8 mouse cellular contexts compared by ENCODE assay signal in the genomic region with DNA sequence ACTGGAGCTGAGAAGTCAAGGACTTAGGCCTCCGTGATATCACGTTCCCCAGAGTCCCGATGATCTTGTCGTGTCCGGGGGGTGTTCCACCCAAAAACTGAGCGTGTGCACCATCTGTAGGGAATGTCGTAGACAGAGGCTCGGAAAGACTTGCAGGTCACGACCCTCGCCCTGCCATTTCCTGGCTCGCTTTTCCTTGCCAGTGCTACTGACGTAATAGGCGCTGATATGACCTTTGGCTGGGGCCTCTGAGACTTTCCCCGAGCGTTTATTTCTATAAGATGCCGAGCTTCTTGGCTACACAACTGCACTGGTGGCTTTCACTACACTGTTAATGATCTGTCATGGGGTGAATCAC. TPM values are rescaled to one million over a fixed set of nuclear protein-coding genes. Genes with fewer than 3 reads are reported as not detected.
DNase-seq lines count a peak whose midpoint lies in the region; ATAC-seq and TF ChIP-seq lines count a peak whose summit lies in the region.

No protein-coding gene starts in this region.

- peak overlapping the region; percentile 73 for H3K27ac ChIP-seq in lung, embryonic 14.5 days (ENCODE audit: low read depth)
- H3K27ac ChIP-seq in embryonic fibroblast, embryonic 13.5 days (ENCODE audit: insufficient read depth, low read length), result peak overlapping the region; percentile 12; the same call in 1 of the 2 replicates
- peak overlapping the region; percentile 86 for H3K27ac ChIP-seq in limb, embryonic 12.5 days
- peak overlapping the region; percentile 83 for H3K27ac ChIP-seq in olfactory bulb, adult 2 months (ENCODE audit: insufficient read depth, low read depth, low read length)

- H3K9me3 ChIP-seq in lung, embryonic 14.5 days (ENCODE audit: low read depth, low read length), result no peaks in the 10 kb centered on the region
- no peaks in the 10 kb centered on the region for H3K9me3 ChIP-seq in limb, embryonic 12.5 days

- H3K4me2 ChIP-seq in lung, embryonic 14.5 days, result peak overlapping the region; percentile 76
- H3K4me2 ChIP-seq in limb, embryonic 12.5 days, result peak overlapping the region; percentile 80

- peak overlapping the region; percentile 68 for H3K9ac ChIP-seq in lung, embryonic 14.5 days
- H3K9ac ChIP-seq in limb, embryonic 12.5 days (replicated peaks), result peak overlapping the region; percentile 56

- WGBS in lung, embryonic 14.5 days, result 4% methylated on average over 16 of the region's 16 CpGs
- 5% methylated on average over 16 of the region's 16 CpGs for WGBS in limb, embryonic 12.5 days
- 5% methylated on average over 16 of the region's 16 CpGs for WGBS in olfactory bulb, adult 2 months

- TF ChIP-seq CTCF in lung, embryonic 14.5 days (IDR thresholded peaks at IDR 0.05; ENCODE audit: low read depth), result no peak; the same call in 1 of the 2 replicates
- TF ChIP-seq CTCF in embryonic fibroblast, embryonic 13.5 days (IDR thresholded peaks at IDR 0.05; ENCODE audit: borderline replicate concordance, insufficient read depth, low read length), result no peak
- TF ChIP-seq CTCF in olfactory bulb, adult 2 months (IDR thresholded peaks at IDR 0.05; ENCODE audit: insufficient read depth, low read depth, low read length), result no peak

- H3K4me3 ChIP-seq in lung, embryonic 14.5 days (ENCODE audit: low read depth, low read length), result peak overlapping the region; percentile 47
- peak overlapping the region; percentile 42 for H3K4me3 ChIP-seq in embryonic fibroblast, embryonic 13.5 days (ENCODE audit: insufficient read depth, low read length)
- H3K4me3 ChIP-seq in limb, embryonic 12.5 days (replicated peaks), result peak overlapping the region; percentile 46
- peak overlapping the region; percentile 78 for H3K4me3 ChIP-seq in olfactory bulb, adult 2 months (ENCODE audit: insufficient read depth, low read depth, low read length)

- peak; percentile 32 for ATAC-seq in lung, embryonic 14.5 days (ENCODE audit: insufficient read depth)
- peak; percentile 18 for ATAC-seq in limb, embryonic 12.5 days (ENCODE audit: insufficient number of reproducible peaks, insufficient read depth, low FRiP score, low TSS enrichment, low read depth)

- no peaks in the 10 kb centered on the region for H3K27me3 ChIP-seq in lung, embryonic 14.5 days (ENCODE audit: insufficient read depth, low read length)
- H3K27me3 ChIP-seq in limb, embryonic 12.5 days, result no peaks in the 10 kb centered on the region

- DNase-seq in lung, embryonic 14.5 days, result peak; percentile 77
- DNase-seq in lung, postnatal 4 days, result no peak
- DNase-seq in retina, embryonic 14.5 days (ENCODE audit: low spot score), result no peak
- DNase-seq in layer of hippocampus, adult 11-12 months (ENCODE audit: low spot score), result no peak
- DNase-seq in urinary bladder, adult 2 months (ENCODE audit: low spot score), result no peak

- TF ChIP-seq POLR2A in embryonic fibroblast, embryonic 13.5 days (IDR thresholded peaks at IDR 0.05; ENCODE audit: low read depth, low read length), result no peak
- no peak for TF ChIP-seq POLR2A in olfactory bulb, adult 2 months (IDR thresholded peaks at IDR 0.05; ENCODE audit: insufficient read depth, low read depth, low read length)

- H3K4me1 ChIP-seq in lung, embryonic 14.5 days (ENCODE audit: insufficient read depth), result peaks cover 3% of the 10 kb centered on the region; the same call in 1 of the 2 replicates
- H3K4me1 ChIP-seq in embryonic fibroblast, embryonic 13.5 days (ENCODE audit: control insufficient read depth, insufficient read depth, low read length), result peaks cover 3% of the 10 kb centered on the region; the same call in 1 of the 2 replicates
- peaks cover 9% of the 10 kb centered on the region for H3K4me1 ChIP-seq in limb, embryonic 12.5 days (replicated peaks)
- 0 out of 2 replicates have a peak, but pooled peaks cover 2% of the 10 kb centered on the region for H3K4me1 ChIP-seq in olfactory bulb, adult 2 months (ENCODE audit: control insufficient read depth, insufficient read depth, low read length)

- no peaks in the 10 kb centered on the region for H3K36me3 ChIP-seq in lung, embryonic 14.5 days (ENCODE audit: insufficient read depth)
- no peaks in the 10 kb centered on the region for H3K36me3 ChIP-seq in limb, embryonic 12.5 days

RNA-seq across cellular contexts. Expression of a gene that starts 15.8 kb away (rescaled TPM):
- polyA plus RNA-seq in lung, embryonic 14.5 days (2014; fragmentation: Nextera tagmentation; extraction: Ambion mirVana), result 9.6 and 11.1 TPM in 2 replicates
- polyA plus RNA-seq in embryonic fibroblast, embryonic 13.5 days (2011; ENCODE audit: insufficient read length, low read depth, missing spikeins), result 5.5 and 6.9 TPM in 2 replicates
- polyA plus RNA-seq in limb, embryonic 12.5 days (2016; fragmentation: Nextera tagmentation; extraction: Ambion mirVana), result 10.9 and 13.3 TPM in 2 replicates
- polyA plus RNA-seq in olfactory bulb, adult 2 months (2012; ENCODE audit: insufficient read depth, insufficient read length, low replicate concordance, missing spikeins), result not detected in 2 replicates
- 4.6 and 4.7 TPM in 2 replicates for polyA plus RNA-seq in urinary bladder, adult 2 months (2012; rRNA removed)

RNA-seq across cellular contexts. Expression of a gene that starts 22.6 kb away (rescaled TPM):
- polyA plus RNA-seq in lung, embryonic 14.5 days (2014; fragmentation: Nextera tagmentation; extraction: Ambion mirVana), result 0.73 and 0.97 TPM in 2 replicates
- polyA plus RNA-seq in embryonic fibroblast, embryonic 13.5 days (2011; ENCODE audit: insufficient read length, low read depth, missing spikeins), result 0.30 and 0.63 TPM in 2 replicates
- 0.70 and 0.83 TPM in 2 replicates for polyA plus RNA-seq in limb, embryonic 12.5 days (2016; fragmentation: Nextera tagmentation; extraction: Ambion mirVana)
- polyA plus RNA-seq in olfactory bulb, adult 2 months (2012; ENCODE audit: insufficient read depth, insufficient read length, low replicate concordance, missing spikeins), result not detected in 2 replicates
- 2.1 and 2.3 TPM in 2 replicates for polyA plus RNA-seq in urinary bladder, adult 2 months (2012; rRNA removed)

RNA-seq across cellular contexts. Expression of a gene that starts 27.8 kb away (rescaled TPM):
- polyA plus RNA-seq in lung, embryonic 14.5 days (2014; fragmentation: Nextera tagmentation; extraction: Ambion mirVana), result 1,356 and 1,409 TPM in 2 replicates
- 1,341 and 1,449 TPM in 2 replicates for polyA plus RNA-seq in embryonic fibroblast, embryonic 13.5 days (2011; ENCODE audit: insufficient read length, low read depth, missing spikeins)
- 884 and 916 TPM in 2 replicates for polyA plus RNA-seq in limb, embryonic 12.5 days (2016; fragmentation: Nextera tagmentation; extraction: Ambion mirVana)
- 651 TPM in 1 of 2 replicates, not detected in the other for polyA plus RNA-seq in olfactory bulb, adult 2 months (2012; ENCODE audit: insufficient read depth, insufficient read length, low replicate concordance, missing spikeins)
- 2,520 and 2,810 TPM in 2 replicates for polyA plus RNA-seq in urinary bladder, adult 2 months (2012; rRNA removed)

RNA-seq across cellular contexts. Expression of a gene that starts 27.8 kb away (rescaled TPM):
- 8.1 TPM in 2 replicates for polyA plus RNA-seq in lung, embryonic 14.5 days (2014; fragmentation: Nextera tagmentation; extraction: Ambion mirVana)
- 2.4 and 2.8 TPM in 2 replicates for polyA plus RNA-seq in embryonic fibroblast, embryonic 13.5 days (2011; ENCODE audit: insufficient read length, low read depth, missing spikeins)
- 11.4 and 13.5 TPM in 2 replicates for polyA plus RNA-seq in limb, embryonic 12.5 days (2016; fragmentation: Nextera tagmentation; extraction: Ambion mirVana)
- not detected in 2 replicates for polyA plus RNA-seq in olfactory bulb, adult 2 months (2012; ENCODE audit: insufficient read depth, insufficient read length, low replicate concordance, missing spikeins)
- polyA plus RNA-seq in urinary bladder, adult 2 months (2012; rRNA removed), result 6.3 and 6.9 TPM in 2 replicates

RNA-seq across cellular contexts. Expression of a gene that starts 48.1 kb away (rescaled TPM):
- not detected in 2 replicates for polyA plus RNA-seq in lung, embryonic 14.5 days (2014; fragmentation: Nextera tagmentation; extraction: Ambion mirVana)
- polyA plus RNA-seq in embryonic fibroblast, embryonic 13.5 days (2011; ENCODE audit: insufficient read length, low read depth, missing spikeins), result not detected in 2 replicates
- polyA plus RNA-seq in limb, embryonic 12.5 days (2016; fragmentation: Nextera tagmentation; extraction: Ambion mirVana), result 0.12 TPM in 1 of 2 replicates, not detected in the other
- not detected in 2 replicates for polyA plus RNA-seq in olfactory bulb, adult 2 months (2012; ENCODE audit: insufficient read depth, insufficient read length, low replicate concordance, missing spikeins)
- polyA plus RNA-seq in urinary bladder, adult 2 months (2012; rRNA removed), result 0.31 and 0.55 TPM in 2 replicates

Comparison
In these comparisons a context has a peak if more than half of its experiments do, and no peak if none do; other contexts are left out.
1. H3K27ac ChIP-seq: peak in every context shown above with its lines; median percentile 86 in limb, embryonic 12.5 days; 83 in olfactory bulb, adult 2 months; 73 in lung, embryonic 14.5 days; 12 in embryonic fibroblast, embryonic 13.5 days.